Mouse (Mus musculus): ENCODE results near the gene Elp5.

Gene Elp5

GRCm38 (mm10) chr11:69992396-69992795 lies 10.1 kb upstream of the Elp5 start:
- DNase-seq (ENCODE audit: extremely low read depth, low read depth): no peak

- no peak for DNase-seq (ENCODE audit: extremely low read depth, low read depth)
Measured at GRCm38 (mm10) chr11:69991711-69992110, 9.4 kb upstream of the Elp5 start.

GRCm38 (mm10) chr11:69990850-69991691 lies 8.8 kb upstream of the Elp5 start, which contains the start of gene Gabarap:
TSS of gene Gabarap (plus strand) at chr11:69991143.
- DNase-seq (ENCODE audit: extremely low read depth, low read depth): peak; percentile 96

- no peak for DNase-seq (ENCODE audit: extremely low read depth, low read depth)
Measured at GRCm38 (mm10) chr11:69989949-69990348, 7.6 kb upstream of the Elp5 start.

- DNase-seq (ENCODE audit: extremely low read depth, low read depth): no peak
Measured at GRCm38 (mm10) chr11:69984431-69984830, 2.1 kb upstream of the Elp5 start.

- no peak for DNase-seq (ENCODE audit: extremely low read depth, low read depth)
Measured at GRCm38 (mm10) chr11:69983377-69983776, 1.1 kb upstream of the Elp5 start.

GRCm38 (mm10) chr11:69982877-69983276 lies 560 bp upstream of the Elp5 start:
- DNase-seq (ENCODE audit: extremely low read depth, low read depth): no peak

GRCm38 (mm10) chr11:69981141-69981762 lies 1.1 kb downstream of the Elp5 start, which contains the start of gene Ctdnep1:
TSS of gene Ctdnep1 (plus strand) at chr11:69981156.
- DNase-seq (ENCODE audit: extremely low read depth, low read depth): no peak

GRCm38 (mm10) chr11:69980196-69981140 lies 1.8 kb downstream of the Elp5 start:
- peak; percentile 98 for DNase-seq (ENCODE audit: extremely low read depth, low read depth)

- DNase-seq (ENCODE audit: extremely low read depth, low read depth): no peak
Measured at GRCm38 (mm10) chr11:69979827-69980195, 2.5 kb downstream of the Elp5 start.

- DNase-seq (ENCODE audit: extremely low read depth, low read depth): no peak
Measured at GRCm38 (mm10) chr11:69976271-69976670, 6.0 kb downstream of the Elp5 start.

GRCm38 (mm10) chr11:69974907-69975306 lies 7.4 kb downstream of the Elp5 start:
- no peak for DNase-seq (ENCODE audit: extremely low read depth, low read depth)

- DNase-seq (ENCODE audit: extremely low read depth, low read depth): no peak
Measured at GRCm38 (mm10) chr11:69970775-69971174, 11.5 kb downstream of the Elp5 start.

- DNase-seq (ENCODE audit: extremely low read depth, low read depth): no peak
Measured at GRCm38 (mm10) chr11:69970222-69970621, 12.1 kb downstream of the Elp5 start.

- no peak for DNase-seq (ENCODE audit: extremely low read depth, low read depth)
Measured at GRCm38 (mm10) chr11:69968793-69969192, 13.5 kb downstream of the Elp5 start.

GRCm38 (mm10) chr11:69966860-69967517 lies 15.3 kb downstream of the Elp5 start:
- no peak for DNase-seq (ENCODE audit: extremely low read depth, low read depth)

- no peak for DNase-seq (ENCODE audit: extremely low read depth, low read depth)
Measured at GRCm38 (mm10) chr11:69966006-69966859, 16.1 kb downstream of the Elp5 start.

GRCm38 (mm10) chr11:69965271-69966005 lies 16.9 kb downstream of the Elp5 start:
- DNase-seq (ENCODE audit: extremely low read depth, low read depth): no peak

GRCm38 (mm10) chr11:69964650-69965270 lies 17.6 kb downstream of the Elp5 start, which contains the start of gene Cldn7:
TSS of gene Cldn7 (plus strand) at chr11:69964779.
- DNase-seq (ENCODE audit: extremely low read depth, low read depth): no peak

All from MEL-GATA-1-ER (cell line).